Mouse (Mus musculus): Measurements from ENCODE around the gene Rhox10.
"Not testable (repeated sequence)": the region's sequence is repeated elsewhere in the genome, so short reads cannot be mapped to it uniquely, and the experiment has no call there.

The Rhox10 gene

DNA sequence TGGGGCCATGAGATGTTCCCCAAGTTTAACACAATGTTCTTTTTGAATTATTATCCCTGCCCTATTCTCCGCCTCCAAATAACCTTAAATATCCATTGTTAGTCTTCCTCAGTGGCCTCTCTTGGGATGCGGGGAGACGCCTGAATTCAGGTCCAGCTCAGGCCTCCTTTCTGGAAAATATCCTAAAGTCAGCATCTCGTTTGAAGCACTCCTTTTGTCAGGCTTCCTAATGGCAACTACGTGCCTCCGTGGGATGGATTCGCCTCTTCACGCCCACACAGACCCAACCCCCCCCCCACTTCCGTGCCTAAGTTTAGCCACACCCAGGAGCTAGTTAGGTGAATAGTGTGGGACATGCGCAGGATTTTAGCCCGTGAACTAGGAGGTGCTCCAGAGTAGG is at the start of gene Rhox10:
TSS of gene Rhox10 (plus strand) at position 301 of the 400 bp plus-strand sequence.
- DNase-seq (ENCODE audit: low spot score): no peak

DNA sequence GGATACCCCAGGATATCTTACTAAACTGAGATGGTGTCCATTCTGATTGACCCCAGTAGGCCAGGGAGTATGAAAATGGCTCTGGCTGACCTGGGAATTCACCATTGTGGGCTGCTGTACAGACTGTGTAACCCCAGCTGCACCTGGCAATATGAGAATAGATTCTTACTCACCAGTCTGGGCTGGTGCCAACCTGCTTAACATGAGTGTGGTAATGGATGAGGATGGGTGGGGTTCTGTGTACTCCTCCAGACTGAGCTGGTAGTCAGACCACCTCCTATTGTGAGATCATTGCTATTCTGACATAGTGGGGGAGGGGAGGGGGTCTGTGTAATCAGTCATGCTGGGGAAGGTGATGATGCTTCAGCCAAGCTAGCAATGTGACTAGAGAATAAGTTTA is 47.7 kb upstream of the Rhox10 start, which contains the start of gene Btg1-ps1:
TSS of gene Btg1-ps1 (minus strand) at position 219 of the 400 bp plus-strand sequence.
- not testable (repeated sequence) for DNase-seq (ENCODE audit: low spot score)

DNA sequence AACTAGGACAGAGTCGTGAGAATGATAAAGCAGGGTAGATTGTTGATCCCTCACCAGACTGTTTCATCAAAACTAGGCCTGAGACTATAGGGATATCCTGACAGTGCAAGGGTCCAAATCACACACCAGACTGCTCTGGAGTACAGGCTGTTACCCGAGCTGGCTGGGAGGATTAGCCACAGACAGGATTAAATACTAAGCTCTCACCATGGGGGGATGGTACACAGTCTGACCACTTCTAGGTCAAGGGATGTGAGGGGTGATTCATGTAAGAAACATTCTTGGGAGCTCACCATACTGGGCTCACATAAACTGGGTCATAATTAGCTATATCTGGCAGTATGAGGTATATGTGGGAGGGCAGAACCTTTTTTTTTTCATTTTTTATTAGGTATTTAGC is 32.4 kb upstream of the Rhox10 start:
- DNase-seq (ENCODE audit: low spot score): no peak

DNA sequence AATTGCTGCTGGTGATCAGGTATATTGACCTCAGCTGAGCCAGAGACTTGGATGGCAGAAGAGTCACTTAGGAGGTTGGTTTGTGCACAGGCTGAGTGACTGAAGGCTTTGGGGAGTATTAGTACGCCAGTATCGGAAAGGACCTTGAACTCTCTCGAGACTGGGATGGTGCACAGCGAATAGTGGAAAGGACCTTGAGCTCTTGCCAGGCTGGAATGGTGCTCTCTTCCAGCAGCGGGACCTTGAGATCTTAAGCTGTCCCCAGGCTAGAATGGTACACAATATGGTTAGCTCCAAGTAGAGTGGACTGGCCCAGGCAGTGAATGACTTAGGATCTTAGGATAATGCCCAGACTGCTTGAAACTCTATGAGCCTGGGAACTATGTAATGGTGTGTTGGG is 26.6 kb upstream of the Rhox10 start:
- DNase-seq (ENCODE audit: low spot score): no peak

DNA sequence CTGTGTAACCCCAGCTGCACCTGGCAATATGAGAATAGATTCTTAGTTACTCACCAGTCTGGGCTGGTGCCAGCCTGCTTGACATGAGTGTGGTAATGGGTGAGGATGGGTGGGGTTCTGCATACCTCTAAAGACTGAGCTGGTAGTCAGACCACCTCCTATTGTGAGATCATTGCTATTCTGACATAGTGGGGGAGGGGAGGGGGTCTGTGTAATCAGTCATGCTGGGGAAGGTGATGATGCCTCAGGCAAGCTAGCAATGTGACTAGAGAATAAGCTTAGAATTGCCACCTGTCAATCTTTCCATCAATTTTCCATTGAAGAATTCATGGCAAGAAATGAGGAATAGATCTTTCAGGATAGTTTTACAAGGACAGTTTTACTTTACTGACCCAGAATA is 23.3 kb upstream of the Rhox10 start, which contains the start of gene Btg1-ps2:
TSS of gene Btg1-ps2 (minus strand) at position 101 of the 400 bp plus-strand sequence.
- DNase-seq (ENCODE audit: low spot score): not testable (repeated sequence)

DNA sequence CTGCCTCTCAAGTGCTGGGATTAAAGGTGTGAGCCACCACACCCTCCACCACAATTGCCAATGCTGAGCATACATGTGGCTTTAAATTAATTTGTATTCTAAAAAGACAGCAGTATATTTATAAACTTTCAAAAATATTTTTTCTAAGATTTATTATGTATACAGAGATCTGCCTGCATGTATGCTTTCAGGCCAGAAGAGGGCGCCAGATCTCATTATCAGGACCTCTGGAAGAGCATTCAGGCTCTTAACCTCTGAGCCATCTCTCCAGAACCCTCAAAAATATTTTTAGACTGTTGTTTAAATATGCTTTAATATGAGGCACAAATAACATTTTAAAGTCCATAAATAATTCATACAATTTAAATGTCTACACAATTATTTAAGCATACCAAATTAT is 4.7 kb upstream of the Rhox10 start:
- peak; percentile 34 for DNase-seq (ENCODE audit: low spot score)

DNA sequence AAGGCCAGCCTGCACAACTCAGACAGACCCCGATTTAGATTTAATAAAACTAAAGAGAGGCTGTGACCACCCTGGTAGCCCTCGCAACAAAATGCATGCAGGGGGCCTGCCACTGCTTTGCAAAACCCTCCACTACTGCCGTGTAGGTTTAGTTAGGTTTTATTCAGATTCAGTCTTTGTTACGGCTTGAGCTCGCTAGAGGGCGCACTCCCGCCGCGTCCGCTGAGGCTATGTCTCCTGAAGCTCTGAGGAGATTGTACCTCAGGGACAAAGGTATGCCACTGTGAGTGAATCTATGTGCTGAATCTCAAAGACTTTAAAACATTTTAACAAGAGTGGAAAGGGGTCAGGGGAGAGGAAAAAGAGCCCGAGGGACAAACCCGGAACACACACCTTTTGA is 18.0 kb downstream of the Rhox10 start:
- DNase-seq (ENCODE audit: low spot score): peak; percentile 51

DNA sequence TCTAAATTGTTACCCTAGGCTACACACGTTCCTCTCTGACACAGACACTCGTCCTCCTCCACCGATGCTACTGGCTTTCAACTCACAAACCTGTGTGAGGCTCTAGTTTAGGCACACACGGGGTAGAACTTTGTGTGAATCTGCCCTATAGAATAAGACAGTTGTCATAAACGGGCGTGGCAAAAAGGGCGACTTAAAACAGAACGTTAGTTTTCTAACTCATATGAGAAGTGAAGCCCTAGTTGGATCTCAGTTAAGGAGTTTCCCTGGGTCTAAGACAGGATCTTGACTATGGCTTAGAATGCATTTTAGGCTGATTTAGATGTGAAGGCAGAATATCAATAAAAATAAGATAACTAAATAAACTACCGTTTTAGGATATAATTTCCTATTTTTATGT is 18.8 kb downstream of the Rhox10 start, which contains the start of gene Rhox11:
TSS of gene Rhox11 (minus strand) at position 101 of the 400 bp plus-strand sequence.
- no peak for DNase-seq (ENCODE audit: low spot score)

DNA sequence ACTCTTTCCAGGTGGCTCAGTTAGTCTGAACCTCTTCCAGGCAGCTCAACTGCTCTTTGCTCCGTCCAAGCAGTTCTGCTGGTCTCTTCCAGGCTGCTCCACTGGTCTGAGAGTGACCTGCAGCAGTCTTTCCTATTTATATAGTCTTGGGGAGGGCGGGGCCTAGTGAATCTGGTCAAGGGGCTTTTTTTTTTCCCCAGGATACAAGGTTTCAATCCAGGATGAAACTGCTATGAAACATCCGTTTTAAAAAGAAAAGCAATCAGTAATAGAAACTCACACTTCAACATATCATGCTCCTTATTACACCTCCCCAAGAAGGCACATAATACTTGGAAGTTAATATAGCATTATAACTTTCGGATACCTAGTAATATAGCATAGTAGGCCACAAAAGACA is 44.5 kb downstream of the Rhox10 start, which contains the start of gene Rhox12:
TSS of gene Rhox12 (minus strand) at position 101 of the 400 bp plus-strand sequence.
- no peak for DNase-seq (ENCODE audit: low spot score)

DNA sequence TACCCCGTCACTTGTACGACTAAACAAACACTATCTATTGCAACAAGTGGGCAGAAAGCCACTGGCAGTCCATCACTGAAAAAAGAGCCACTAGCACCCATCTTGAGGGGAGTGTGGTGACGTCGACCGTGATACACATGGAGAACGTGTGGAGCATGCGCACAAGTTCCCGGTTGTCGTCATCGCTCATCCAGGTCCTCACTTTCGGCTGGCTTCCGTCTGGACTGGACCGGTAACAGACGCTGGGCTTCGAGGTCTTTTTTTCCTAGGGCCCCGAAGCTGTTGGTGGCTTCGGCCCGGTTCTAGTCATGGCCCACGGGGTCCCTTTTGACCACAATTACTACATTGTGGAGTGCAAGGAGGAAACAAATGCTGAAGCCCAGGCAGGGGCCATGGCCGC is 54.7 kb downstream of the Rhox10 start, which contains the start of gene Rhox13:
TSS of gene Rhox13 (plus strand) at position 238 of the 400 bp plus-strand sequence.
- DNase-seq (ENCODE audit: low spot score): no peak
